ENCODE assay signal across 8 mouse cellular contexts in the genomic region with DNA sequence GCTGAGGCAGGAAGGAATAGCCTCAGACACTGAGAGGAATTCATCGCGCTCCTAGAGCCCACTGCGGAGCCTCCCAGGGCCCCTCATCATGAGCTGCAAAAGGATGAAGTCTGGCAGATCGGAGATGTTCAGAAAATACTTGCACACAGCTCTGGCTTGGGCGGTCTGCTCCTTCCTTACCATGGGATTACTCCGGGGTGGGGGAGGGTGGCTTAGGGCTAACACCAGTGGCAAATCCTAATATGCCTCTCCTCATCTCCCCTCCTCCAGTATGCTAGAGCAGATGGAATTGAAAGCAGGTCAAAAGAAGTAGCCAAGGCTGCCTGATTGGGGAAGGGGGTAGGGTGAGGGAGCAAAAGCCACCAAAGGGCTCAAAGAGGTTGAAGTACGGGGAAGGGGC. TPM values are rescaled to one million over a fixed set of nuclear protein-coding genes. Genes with fewer than 3 reads are reported as not detected.
DNase-seq lines count a peak whose midpoint lies in the region; ATAC-seq and TF ChIP-seq lines count a peak whose summit lies in the region.

No protein-coding gene starts in this region.

- no peak for ATAC-seq in kidney, postnatal 0 days (replicated peaks; ENCODE audit: low FRiP score, low read depth)
- peak; percentile 62; the same call in 1 of the 2 replicates for ATAC-seq in forebrain, embryonic 12.5 days (ENCODE audit: low FRiP score)
- no peak for ATAC-seq in liver, postnatal 0 days

- H3K4me2 ChIP-seq in kidney, postnatal 0 days (ENCODE audit: low read length), result peak overlapping the region; percentile 60
- peak overlapping the region; percentile 52 for H3K4me2 ChIP-seq in forebrain, embryonic 12.5 days
- peak overlapping the region; percentile 42; the same call in 1 of the 2 replicates for H3K4me2 ChIP-seq in liver, postnatal 0 days (ENCODE audit: low read depth, low read length)

- H3K4me3 ChIP-seq in kidney, postnatal 0 days (replicated peaks; ENCODE audit: low read depth, low read length), result peak overlapping the region; percentile 36; the same call in 1 of the 2 replicates
- H3K4me3 ChIP-seq in cerebellum, adult 2 months (replicated peaks; ENCODE audit: insufficient read depth, low read depth, low read length), result peak overlapping the region; percentile 98
- H3K4me3 ChIP-seq in forebrain, embryonic 12.5 days (replicated peaks), result peak overlapping the region; percentile 48
- 0 out of 2 replicates have a peak overlapping the region, but pooled peaks have one; percentile 6 for H3K4me3 ChIP-seq in liver, postnatal 0 days (ENCODE audit: low read depth, low read length)

- no peaks in the 10 kb centered on the region for H3K36me3 ChIP-seq in kidney, postnatal 0 days (ENCODE audit: insufficient read depth, low read length)
- H3K36me3 ChIP-seq in forebrain, embryonic 12.5 days (replicated peaks), result no peaks in the 10 kb centered on the region
- H3K36me3 ChIP-seq in liver, postnatal 0 days (replicated peaks; ENCODE audit: insufficient read depth, low read length), result no peaks in the 10 kb centered on the region

- no peaks in the 10 kb centered on the region for H3K4me1 ChIP-seq in kidney, postnatal 0 days (replicated peaks; ENCODE audit: insufficient read depth, low read length)
- no peaks in the 10 kb centered on the region for H3K4me1 ChIP-seq in cerebellum, adult 2 months (ENCODE audit: control insufficient read depth, insufficient read depth, low read length)
- 0 out of 2 replicates have a peak, but pooled peaks cover 3% of the 10 kb centered on the region for H3K4me1 ChIP-seq in forebrain, embryonic 12.5 days
- no peaks in the 10 kb centered on the region for H3K4me1 ChIP-seq in liver, postnatal 0 days (ENCODE audit: insufficient read depth)

- TF ChIP-seq CTCF in kidney, postnatal 0 days (IDR thresholded peaks at IDR 0.05; ENCODE audit: low read depth), result no peak
- TF ChIP-seq CTCF in cerebellum, adult 2 months (IDR thresholded peaks at IDR 0.05; ENCODE audit: borderline replicate concordance, insufficient read depth, low read depth, low read length), result no peak
- TF ChIP-seq CTCF in liver, postnatal 0 days (IDR thresholded peaks at IDR 0.05; ENCODE audit: low read depth), result no peak

- 0 out of 2 replicates have a peak, but pooled peaks cover 5% of the 10 kb centered on the region for H3K27me3 ChIP-seq in kidney, postnatal 0 days (ENCODE audit: insufficient read depth, low read length)
- H3K27me3 ChIP-seq in cerebellum, adult 2 months (ENCODE audit: control insufficient read depth, insufficient read depth, low read length), result no peaks in the 10 kb centered on the region
- H3K27me3 ChIP-seq in forebrain, embryonic 12.5 days, result peaks cover 20% of the 10 kb centered on the region
- H3K27me3 ChIP-seq in liver, postnatal 0 days (ENCODE audit: insufficient read depth, low read length), result peaks cover 26% of the 10 kb centered on the region; the same call in 1 of the 2 replicates

- TF ChIP-seq EP300 in liver, postnatal 0 days (IDR thresholded peaks at IDR 0.05; ENCODE audit: low read depth), result no peak

- TF ChIP-seq POLR2A in cerebellum, adult 2 months (IDR thresholded peaks at IDR 0.05; ENCODE audit: borderline replicate concordance, insufficient read depth, low read length), result no peak

- no peak overlapping the region for H3K27ac ChIP-seq in kidney, postnatal 0 days
- H3K27ac ChIP-seq in cerebellum, adult 2 months (ENCODE audit: insufficient read depth, low read length), result peak overlapping the region; percentile 92
- H3K27ac ChIP-seq in forebrain, embryonic 12.5 days, result 0 out of 2 replicates have a peak overlapping the region, but pooled peaks have one; percentile 25
- no peak overlapping the region for H3K27ac ChIP-seq in liver, postnatal 0 days (ENCODE audit: low read depth)

- no peak overlapping the region for H3K9ac ChIP-seq in kidney, postnatal 0 days (ENCODE audit: low read depth, low read length)
- peak overlapping the region; percentile 63 for H3K9ac ChIP-seq in forebrain, embryonic 12.5 days
- no peak overlapping the region for H3K9ac ChIP-seq in liver, postnatal 0 days (replicated peaks)

- DNase-seq in kidney, postnatal 0 days (ENCODE audit: low spot score), result no peak
- DNase-seq in kidney, postnatal 4 days, result no peak
- peak; percentile 36 to 49 for DNase-seq in cerebellum, adult 2 months
- no peak for DNase-seq in liver, postnatal 0 days
- DNase-seq in urinary bladder, postnatal 10 days (ENCODE audit: low spot score), result no peak
- no peak for DNase-seq in left cerebral cortex, adult 9 months (ENCODE audit: low spot score in 2 of 2)
- no peak for DNase-seq in B cell, adult 2 months

- no peaks in the 10 kb centered on the region for H3K9me3 ChIP-seq in kidney, postnatal 0 days (replicated peaks; ENCODE audit: low read length)
- H3K9me3 ChIP-seq in forebrain, embryonic 12.5 days, result no peaks in the 10 kb centered on the region
- no peaks in the 10 kb centered on the region for H3K9me3 ChIP-seq in liver, postnatal 0 days (ENCODE audit: low read length)

- WGBS in kidney, postnatal 0 days, result 44% methylated on average over 7 of the region's 7 CpGs
- 19% methylated on average over 7 of the region's 7 CpGs for WGBS in cerebellum, adult 2 months
- WGBS in forebrain, embryonic 12.5 days, result 27% methylated on average over 7 of the region's 7 CpGs
- WGBS in liver, postnatal 0 days (ENCODE audit: insufficient replicate concordance), result 35% methylated on average over 7 of the region's 7 CpGs

RNA-seq across cellular contexts. Expression of a gene that starts 1.7 kb away (rescaled TPM):
- 9.9 and 11.8 TPM in 2 replicates for polyA plus RNA-seq in kidney, postnatal 0 days (2015; fragmentation: Nextera tagmentation; extraction: Ambion mirVana)
- 58.5 and 64.8 TPM in 2 replicates for polyA plus RNA-seq in cerebellum, adult 2 months (2012; rRNA removed)
- polyA plus RNA-seq in forebrain, embryonic 12.5 days (2016; fragmentation: Nextera tagmentation; extraction: Ambion mirVana), result 45.5 and 45.6 TPM in 2 replicates
- 1.2 and 1.3 TPM in 2 replicates for polyA plus RNA-seq in liver, postnatal 0 days (2015; fragmentation: Nextera tagmentation; extraction: Ambion mirVana)

RNA-seq across cellular contexts. Expression of a gene that starts 11.1 kb away (rescaled TPM):
- 12.4 and 15.9 TPM in 2 replicates for polyA plus RNA-seq in kidney, postnatal 0 days (2015; fragmentation: Nextera tagmentation; extraction: Ambion mirVana)
- 0.38 and 0.47 TPM in 2 replicates for polyA plus RNA-seq in cerebellum, adult 2 months (2012; rRNA removed)
- 26.2 and 28.8 TPM in 2 replicates for polyA plus RNA-seq in forebrain, embryonic 12.5 days (2016; fragmentation: Nextera tagmentation; extraction: Ambion mirVana)
- 8.6 and 10.7 TPM in 2 replicates for polyA plus RNA-seq in liver, postnatal 0 days (2015; fragmentation: Nextera tagmentation; extraction: Ambion mirVana)

RNA-seq across cellular contexts. Expression of a gene that starts 20.0 kb away (rescaled TPM):
- polyA plus RNA-seq in kidney, postnatal 0 days (2015; fragmentation: Nextera tagmentation; extraction: Ambion mirVana), result 16.6 and 17.3 TPM in 2 replicates
- 20.3 and 20.8 TPM in 2 replicates for polyA plus RNA-seq in cerebellum, adult 2 months (2012; rRNA removed)
- polyA plus RNA-seq in forebrain, embryonic 12.5 days (2016; fragmentation: Nextera tagmentation; extraction: Ambion mirVana), result 8.3 and 9.3 TPM in 2 replicates
- 8.9 and 9.0 TPM in 2 replicates for polyA plus RNA-seq in liver, postnatal 0 days (2015; fragmentation: Nextera tagmentation; extraction: Ambion mirVana)

Comparison
In these comparisons a context has a peak if more than half of its experiments do, and no peak if none do; other contexts are left out.
1. DNase-seq: peak in cerebellum, adult 2 months (2 of 2); none in kidney, postnatal 0 days (single experiment), kidney, postnatal 4 days (0 of 2), liver, postnatal 0 days (single experiment), urinary bladder, postnatal 10 days (single experiment), left cerebral cortex, adult 9 months (0 of 2) and B cell, adult 2 months (0 of 2).
2. H3K27ac ChIP-seq: peak in cerebellum, adult 2 months (single experiment) and forebrain, embryonic 12.5 days (single experiment); none in kidney, postnatal 0 days (single experiment) and liver, postnatal 0 days (single experiment).
3. H3K4me3 ChIP-seq: peak in every context shown above with its lines; median percentile 98 in cerebellum, adult 2 months; 48 in forebrain, embryonic 12.5 days; 36 in kidney, postnatal 0 days; 6 in liver, postnatal 0 days.
4. Peak in every context shown above with its lines, with median percentiles within 50 percentile points of each other: H3K4me2 ChIP-seq.